Mouse (Mus musculus): ENCODE measurements around the gene Vamp5.

DNA sequence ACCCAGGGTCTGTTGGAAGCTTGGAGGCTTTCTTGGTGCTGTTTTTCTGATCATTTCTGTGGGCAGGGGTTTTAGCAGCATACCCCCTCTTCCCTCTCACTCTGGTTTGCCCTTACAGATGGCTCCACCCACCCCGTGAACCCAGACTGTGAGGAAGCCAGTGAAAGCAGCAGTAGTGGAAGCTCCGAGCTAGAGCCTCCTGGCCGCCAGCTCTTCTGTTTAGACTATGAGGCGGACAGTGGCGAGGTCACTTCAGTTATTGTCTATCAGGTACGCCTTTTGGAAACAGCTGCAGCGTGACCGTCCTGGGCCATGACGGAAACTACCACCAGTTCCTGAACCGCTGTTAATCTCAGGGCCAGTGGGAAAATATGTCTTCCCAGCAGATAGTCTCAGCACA, 31.9 kb downstream of the Vamp5 start:
- TF ChIP-seq CTCF (IDR thresholded peaks at IDR 0.05) (no peak), EP300 (IDR thresholded peaks at IDR 0.05) (no peak)
